Mouse (Mus musculus) midbrain, embryonic 10.5 days (tissue): ENCODE data around the gene Efcc1. TPM values are rescaled to one million over a fixed set of nuclear protein-coding genes. Genes with fewer than 3 reads are reported as not detected.

ENCODE experiments used
- DNase-seq: peaks from one replicate; pipeline ENCODE4 v3.0.0-alpha.2; 2017; ENCODE audit warnings: low spot score
- H3K27ac ChIP-seq: fragments of 300-500 bp; sonication (generic); replicated peaks from 2 replicates; pipeline ENCODE4 v1.5.1; 2016; ENCODE audit warnings: mild to moderate bottlenecking
- H3K27me3 ChIP-seq: fragments of 300-500 bp; sonication (generic); 2 replicates; pipeline ENCODE4 v1.6.1; 2016; ENCODE audit warnings: low read depth, mild to moderate bottlenecking; ENCODE audit not compliant: poor library complexity, severe bottlenecking
- H3K36me3 ChIP-seq: fragments of 300-500 bp; sonication (generic); 2 replicates; pipeline ENCODE4 v1.6.1; 2016; ENCODE audit warnings: mild to moderate bottlenecking, moderate library complexity
- H3K4me1 ChIP-seq: fragments of 300-500 bp; sonication (generic); 2 replicates; pipeline ENCODE4 v1.6.1; 2016
- H3K4me3 ChIP-seq: fragments of 300-500 bp; sonication (generic); 2 replicates; pipeline ENCODE4 v1.5.1; 2016; ENCODE audit warnings: mild to moderate bottlenecking, moderate library complexity
- H3K9me3 ChIP-seq: fragments of 300-500 bp; sonication (generic); replicated peaks from 2 replicates; pipeline ENCODE4 v1.6.1; 2016; ENCODE audit warnings: mild to moderate bottlenecking
- WGBS: fragments of 180-500 bp; shearing (Covaris S2); methylation state at CpG from one replicate; pipeline ENCODE4 v1.1.7; 2016; 5-methylcytosine and 5-hydroxymethylcytosine counted together
- polyA plus RNA-seq: library from polyadenylated mRNA; unstranded; fragments of >200 nt; fragmentation: Nextera tagmentation; extraction: Ambion mirVana; gene quantifications from 2 replicates; pipeline ENCODE4 v1.2.1, GENCODE M21; 2016

Efcc1 gene
- 5.4 and 7.2 TPM in 2 replicates for polyA plus RNA-seq

DNA sequence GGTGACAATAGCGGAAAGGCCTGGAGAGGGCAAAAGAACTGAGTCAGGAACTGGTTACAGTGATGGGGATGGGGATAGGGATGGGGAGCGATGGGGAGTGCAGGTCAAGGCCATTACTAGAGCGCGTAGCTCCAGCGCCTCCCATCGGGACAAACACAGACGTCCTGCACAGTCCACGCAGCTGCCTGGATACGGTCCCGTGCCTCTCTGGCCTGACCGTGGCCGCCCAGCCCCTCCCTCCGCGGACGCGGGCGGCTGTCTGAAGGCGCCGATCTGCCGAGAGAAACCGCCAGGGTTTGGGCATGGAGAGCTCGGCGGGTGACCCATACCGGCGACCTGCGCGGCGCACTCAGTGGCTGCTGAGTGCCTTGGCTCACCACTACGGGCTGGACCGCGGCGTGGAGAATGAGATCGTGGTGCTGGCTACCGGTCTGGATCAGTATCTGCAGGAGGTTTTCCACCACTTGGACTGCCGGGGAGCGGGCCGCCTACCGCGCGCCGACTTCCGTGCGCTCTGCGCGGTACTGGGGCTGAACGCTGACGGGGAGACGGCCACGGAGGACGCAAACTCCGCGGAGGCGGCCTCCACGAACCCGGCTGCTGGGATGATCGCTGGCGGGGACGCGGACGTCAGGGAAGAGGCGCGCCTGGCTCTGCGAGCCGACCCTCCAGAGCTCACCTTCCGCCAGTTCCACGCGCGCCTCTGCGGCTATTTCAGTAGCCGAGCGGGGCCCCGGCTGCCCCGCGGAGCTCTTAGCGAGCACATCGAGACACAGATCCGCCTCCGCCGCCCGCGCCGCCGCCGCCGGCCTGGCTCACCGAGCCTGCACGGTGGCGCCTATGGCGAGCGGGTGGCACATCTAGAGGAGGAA, at the start of gene Efcc1:
Gene Efcc1, plus strand, starts transcription at position 279 of the 872 bp plus-strand sequence.
- peak; percentile 79 for DNase-seq
- H3K4me1 ChIP-seq = peaks cover 57% of the 10 kb centered on the region
- peaks cover 84% of the 10 kb centered on the region for H3K27me3 ChIP-seq
- peaks cover 6% of the 10 kb centered on the region; the same call in 1 of the 2 replicates for H3K9me3 ChIP-seq
- H3K4me3 ChIP-seq = peak within 1 kb of the TSS; percentile 78
- peak within 1 kb of the TSS; percentile 89 for H3K27ac ChIP-seq
- WGBS = under 1% methylated on average over 90 of the region's 90 CpGs
- peaks cover 13% of the 10 kb centered on the region for H3K36me3 ChIP-seq

DNA sequence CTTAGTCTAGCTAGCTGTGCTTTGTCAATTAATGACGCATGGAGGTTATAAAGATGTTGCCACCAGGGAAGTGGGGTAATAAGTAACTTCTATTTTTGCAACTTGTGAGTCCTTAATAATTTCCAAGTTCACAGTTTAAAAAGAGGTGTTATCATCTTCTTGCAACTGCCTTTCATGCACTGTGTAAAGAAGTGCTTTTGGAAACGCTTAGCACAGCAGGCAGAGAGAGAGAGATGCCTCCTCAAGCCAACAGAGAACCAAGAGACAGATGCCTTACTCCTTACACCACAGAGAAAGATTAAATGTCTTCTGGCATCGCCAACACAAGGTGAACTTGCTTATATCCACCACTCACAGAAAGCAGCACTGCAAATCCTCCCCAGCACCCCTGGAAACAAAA, 34.7 kb upstream of the Efcc1 start:
- WGBS = 85% methylated on average over 3 of the region's 3 CpGs
- no peaks in the 10 kb centered on the region for H3K9me3 ChIP-seq
- H3K4me1 ChIP-seq = peaks cover 4% of the 10 kb centered on the region; the same call in 1 of the 2 replicates
- no peaks in the 10 kb centered on the region for H3K27me3 ChIP-seq
- H3K36me3 ChIP-seq = no peaks in the 10 kb centered on the region
- no peak for DNase-seq
- no peak overlapping the region for H3K27ac ChIP-seq
- H3K4me3 ChIP-seq = no peak overlapping the region

DNA sequence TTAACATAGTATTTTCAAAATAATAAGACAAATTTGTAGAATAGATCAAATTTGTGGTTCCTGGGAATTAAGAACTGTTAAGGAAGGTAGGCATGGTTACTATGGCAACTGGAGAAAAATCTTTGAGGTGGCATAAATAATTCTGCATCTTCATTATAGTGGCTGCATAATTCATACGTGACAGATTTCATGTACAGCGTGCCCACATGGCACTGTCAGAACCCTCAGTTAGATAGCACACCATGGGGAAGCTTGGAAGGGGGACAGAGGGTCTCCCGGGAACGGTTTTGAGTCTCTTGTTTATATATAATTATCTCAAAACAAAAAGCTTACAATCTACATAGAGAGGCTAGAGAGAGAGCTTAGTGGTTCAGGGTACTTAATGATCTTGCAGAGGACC, 34.1 kb upstream of the Efcc1 start:
- Histone ChIP-seq H3K27ac (no peak overlapping the region), H3K27me3 (no peaks in the 10 kb centered on the region), H3K9me3 (no peaks in the 10 kb centered on the region), H3K4me3 (no peak overlapping the region), H3K4me1 (peaks cover 4% of the 10 kb centered on the region; the same call in 1 of the 2 replicates), H3K36me3 (no peaks in the 10 kb centered on the region)
- no peak for DNase-seq
- WGBS = 93% methylated on average over 4 of the region's 4 CpGs

DNA sequence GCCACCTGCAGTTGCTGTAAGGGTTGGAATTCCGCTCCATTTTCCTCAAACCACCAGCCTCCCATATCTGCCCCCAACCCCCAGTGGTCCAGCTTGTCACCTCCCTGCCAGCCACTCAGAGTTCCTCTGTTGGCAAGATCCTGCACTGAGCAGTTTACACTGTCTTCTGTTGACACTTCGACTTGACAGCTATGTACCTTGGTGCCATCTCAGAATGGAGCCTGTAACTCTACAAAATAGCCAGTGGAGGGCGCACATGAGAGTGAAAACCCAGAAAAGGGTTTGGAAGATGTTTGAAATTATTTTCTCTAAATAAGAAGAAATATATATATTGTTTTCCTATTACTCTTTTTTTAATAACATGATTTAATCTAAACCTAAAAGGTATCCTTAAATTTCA, 24.4 kb upstream of the Efcc1 start:
- DNase-seq = no peak
- Histone ChIP-seq H3K36me3 (no peaks in the 10 kb centered on the region), H3K9me3 (no peaks in the 10 kb centered on the region), H3K4me1 (no peaks in the 10 kb centered on the region), H3K27me3 (no peaks in the 10 kb centered on the region), H3K27ac (no peak overlapping the region), H3K4me3 (no peak overlapping the region)
- 45% methylated on average over 3 of the region's 3 CpGs for WGBS

DNA sequence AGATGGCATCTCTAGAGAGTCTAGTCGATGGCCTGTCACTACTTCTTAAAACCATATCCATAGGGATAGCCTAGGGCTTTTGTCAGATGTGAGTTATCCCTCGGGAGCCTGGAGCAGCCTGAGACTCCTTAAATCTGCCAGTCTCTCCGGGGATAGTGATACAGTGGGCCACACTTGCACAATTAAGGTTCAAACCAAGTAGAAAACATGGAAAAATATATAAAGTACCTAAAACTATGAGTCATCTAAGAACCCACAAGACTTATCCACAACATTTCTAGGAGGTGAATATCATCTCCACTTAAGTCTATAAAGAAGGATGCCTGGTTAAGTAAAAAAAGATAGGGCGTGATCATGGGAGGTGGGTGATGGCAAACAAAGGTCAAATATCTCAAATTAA, 18.4 kb upstream of the Efcc1 start:
- no peaks in the 10 kb centered on the region for H3K36me3 ChIP-seq
- no peak overlapping the region for H3K4me3 ChIP-seq
- H3K9me3 ChIP-seq = no peaks in the 10 kb centered on the region
- 88% methylated on average over 4 of the region's 4 CpGs for WGBS
- no peak for DNase-seq
- H3K4me1 ChIP-seq = no peaks in the 10 kb centered on the region
- no peak overlapping the region for H3K27ac ChIP-seq
- 0 out of 2 replicates have a peak, but pooled peaks cover 8% of the 10 kb centered on the region for H3K27me3 ChIP-seq

DNA sequence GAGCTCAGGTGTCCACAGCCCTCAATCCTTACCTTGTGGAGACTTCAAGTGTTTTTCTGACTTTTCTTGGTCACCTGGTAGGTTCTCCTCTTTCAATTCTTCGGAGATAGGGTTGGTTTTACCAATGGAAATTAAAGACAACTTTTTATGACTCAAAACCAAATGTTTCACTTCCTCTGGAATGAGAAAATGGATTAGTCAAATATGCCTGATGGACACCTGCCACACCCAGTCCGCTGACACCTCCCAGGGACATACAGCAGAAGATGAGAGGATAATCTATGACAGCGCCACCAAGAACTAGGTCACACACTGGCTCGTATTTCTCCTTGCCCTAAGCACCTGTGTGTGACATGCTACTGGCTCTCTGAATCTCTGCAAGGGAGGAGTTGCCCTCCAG, 16.6 kb upstream of the Efcc1 start:
- WGBS = 85% methylated on average over 4 of the region's 4 CpGs
- Histone ChIP-seq H3K4me1 (no peaks in the 10 kb centered on the region), H3K9me3 (no peaks in the 10 kb centered on the region), H3K4me3 (no peak overlapping the region), H3K27me3 (0 out of 2 replicates have a peak, but pooled peaks cover 8% of the 10 kb centered on the region), H3K27ac (no peak overlapping the region), H3K36me3 (no peaks in the 10 kb centered on the region)
- DNase-seq = no peak

DNA sequence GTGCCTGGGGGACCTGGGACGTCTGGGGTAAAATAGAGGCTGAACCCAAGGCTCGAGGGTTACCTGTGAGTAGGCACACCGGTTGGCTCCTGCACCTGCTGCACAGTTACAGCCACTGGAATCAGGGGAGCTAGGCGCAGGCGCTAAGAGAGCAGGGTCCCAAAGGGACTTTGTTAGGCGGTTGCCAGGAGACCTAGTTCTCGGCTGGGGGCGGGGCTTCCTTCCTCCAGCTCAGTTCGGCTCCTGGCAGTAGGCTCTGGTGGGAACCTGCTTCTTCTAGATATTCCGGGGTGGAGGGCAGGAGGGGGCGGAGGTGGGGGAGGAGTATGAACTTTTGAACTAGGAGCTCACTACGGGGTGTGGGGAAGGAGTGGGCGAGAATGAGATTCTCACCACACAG, 8.0 kb upstream of the Efcc1 start:
- WGBS = 5% methylated on average over 13 of the region's 13 CpGs
- Histone ChIP-seq H3K4me1 (peaks cover 39% of the 10 kb centered on the region), H3K4me3 (0 out of 2 replicates have a peak overlapping the region, but pooled peaks have one; percentile 18), H3K36me3 (no peaks in the 10 kb centered on the region), H3K9me3 (no peaks in the 10 kb centered on the region), H3K27me3 (peaks cover 13% of the 10 kb centered on the region), H3K27ac (peak overlapping the region; percentile 71)
- DNase-seq = peak; percentile 76

- no peak overlapping the region for H3K4me3 ChIP-seq
- 75% methylated on average over 7 of the region's 7 CpGs for WGBS
- H3K27me3 ChIP-seq = peaks cover 40% of the 10 kb centered on the region
- no peak for DNase-seq
- H3K9me3 ChIP-seq = no peaks in the 10 kb centered on the region
- H3K36me3 ChIP-seq = no peaks in the 10 kb centered on the region
- H3K4me1 ChIP-seq = peaks cover 48% of the 10 kb centered on the region
- H3K27ac ChIP-seq = peak overlapping the region; percentile 67; the same call in 1 of the 2 replicates
Measured at GRCm38 (mm10) chr6:87725267-87725912, 5.3 kb upstream of the Efcc1 start.

DNA sequence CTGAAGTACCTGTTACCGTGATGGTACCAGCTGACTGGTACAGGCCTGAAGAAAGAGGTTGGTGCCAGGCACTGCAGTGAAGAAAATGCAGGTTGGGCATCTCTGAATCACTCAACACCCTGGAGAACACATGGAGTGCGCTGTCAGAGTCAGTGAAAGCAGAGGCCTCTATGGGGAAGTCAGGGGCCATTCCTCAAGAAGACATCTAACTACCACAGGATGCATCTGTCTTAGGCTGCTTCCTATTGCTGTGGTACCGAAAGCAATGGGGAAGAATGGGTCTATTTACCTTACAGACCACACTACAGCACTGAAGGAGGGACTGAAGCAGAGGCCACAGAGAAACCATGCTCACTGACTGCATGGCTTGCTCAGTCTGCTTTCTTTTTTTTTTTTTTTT, 2.6 kb upstream of the Efcc1 start:
- no peaks in the 10 kb centered on the region for H3K9me3 ChIP-seq
- H3K4me1 ChIP-seq = peaks cover 62% of the 10 kb centered on the region
- no peak overlapping the region for H3K4me3 ChIP-seq
- H3K27ac ChIP-seq = no peak overlapping the region
- no peaks in the 10 kb centered on the region for H3K36me3 ChIP-seq
- H3K27me3 ChIP-seq = peaks cover 57% of the 10 kb centered on the region
- WGBS = 74% methylated on average over 3 of the region's 3 CpGs
- DNase-seq = no peak

GRCm38 (mm10) chr6:87730141-87730540, 528 bp upstream of the Efcc1 start:
- peaks cover 7% of the 10 kb centered on the region for H3K36me3 ChIP-seq
- peak overlapping the region; percentile 89 for H3K27ac ChIP-seq
- H3K4me3 ChIP-seq = peak overlapping the region; percentile 78
- DNase-seq = no peak
- 12% methylated on average over 13 of the region's 13 CpGs for WGBS
- H3K9me3 ChIP-seq = peaks cover 6% of the 10 kb centered on the region; the same call in 1 of the 2 replicates
- H3K27me3 ChIP-seq = peaks cover 77% of the 10 kb centered on the region
- H3K4me1 ChIP-seq = peaks cover 64% of the 10 kb centered on the region

DNA sequence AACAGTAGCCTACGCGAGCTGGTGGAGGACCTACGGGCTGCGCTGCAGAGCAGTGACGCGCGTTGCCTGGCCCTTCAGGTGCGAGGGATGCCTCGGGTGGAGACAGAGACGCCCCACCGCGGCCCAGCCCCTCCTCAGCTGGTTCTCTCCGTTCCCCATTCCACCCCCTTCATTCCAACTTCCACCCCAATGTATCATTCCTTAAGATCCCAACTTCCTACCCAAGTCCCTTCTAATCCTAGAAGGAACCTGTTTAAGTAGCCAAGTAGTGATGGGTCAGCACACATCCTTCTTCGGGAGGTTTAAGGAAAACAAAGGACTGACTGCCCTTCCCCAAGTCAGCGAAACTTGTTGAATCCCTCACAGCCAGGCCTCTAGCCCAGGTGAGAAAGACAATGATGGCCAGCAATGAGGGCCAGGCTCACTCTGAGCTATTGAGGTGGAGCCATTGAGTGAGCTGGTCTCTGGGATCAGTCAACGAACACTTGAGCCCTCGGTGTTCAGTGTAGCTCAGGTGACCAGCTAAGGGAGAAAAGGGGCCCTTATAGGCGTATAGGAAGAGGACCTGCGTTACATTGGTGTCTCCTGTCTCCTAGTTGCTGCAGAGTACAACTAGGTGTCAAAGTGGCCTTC, 910 bp downstream of the Efcc1 start:
- 2% methylated on average over 18 of the region's 19 CpGs for WGBS
- Histone ChIP-seq H3K4me3 (peak overlapping the region; percentile 78), H3K4me1 (peaks cover 50% of the 10 kb centered on the region), H3K9me3 (peaks cover 6% of the 10 kb centered on the region; the same call in 1 of the 2 replicates), H3K27ac (peak overlapping the region; percentile 89), H3K27me3 (peaks cover 92% of the 10 kb centered on the region), H3K36me3 (peaks cover 16% of the 10 kb centered on the region)
- peak; percentile 32 for DNase-seq

DNA sequence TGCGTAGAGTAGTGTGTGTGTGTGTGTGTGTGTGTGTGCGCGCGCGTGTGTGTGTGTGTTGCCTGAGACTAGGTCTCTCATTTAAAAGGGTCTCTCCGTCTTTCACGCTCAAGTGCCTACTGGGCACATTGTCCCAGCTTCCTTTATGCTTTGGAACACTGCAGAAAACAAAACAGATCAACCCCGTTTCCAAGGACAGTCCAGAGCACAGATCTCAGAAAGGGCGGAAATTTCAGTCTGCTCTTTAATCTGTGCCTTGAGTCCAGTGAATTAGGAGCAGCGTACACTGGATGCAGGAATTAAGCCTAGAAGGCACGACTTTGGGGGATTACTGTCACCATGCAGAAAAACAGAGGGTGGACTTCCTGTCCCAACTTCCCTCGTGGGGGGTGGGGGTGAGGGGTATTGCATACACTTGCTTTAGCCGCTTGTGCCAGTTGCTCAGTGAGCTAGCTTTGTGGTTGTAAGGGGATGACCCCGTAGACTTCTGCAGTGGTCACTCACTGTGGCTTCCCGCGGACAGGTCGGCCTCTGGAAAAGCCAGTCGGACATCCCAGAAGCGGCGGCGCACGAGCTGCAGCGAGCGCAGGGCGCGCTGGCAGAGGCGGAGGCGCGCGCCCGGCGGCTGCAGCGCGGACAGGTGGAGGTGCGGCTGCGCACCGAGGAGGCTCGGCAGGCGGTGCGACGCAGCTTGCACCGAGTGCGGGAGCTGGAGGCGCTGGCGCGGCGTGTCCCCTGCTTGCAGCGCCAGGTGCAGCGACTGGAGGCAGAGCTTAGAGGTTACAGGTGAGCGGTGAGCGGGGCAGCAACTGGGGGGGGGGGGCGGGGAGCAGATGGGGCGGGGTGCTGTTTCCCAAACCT, 1.7 kb downstream of the Efcc1 start:
- Histone ChIP-seq H3K36me3 (peaks cover 16% of the 10 kb centered on the region), H3K9me3 (peaks cover 6% of the 10 kb centered on the region; the same call in 1 of the 2 replicates), H3K27me3 (peaks cover 100% of the 10 kb centered on the region), H3K4me1 (peaks cover 55% of the 10 kb centered on the region), H3K27ac (peak overlapping the region; percentile 89), H3K4me3 (peak overlapping the region; percentile 78)
- 1% methylated on average over 53 of the region's 53 CpGs for whole genome bisulfite sequencing
- peak; percentile 52 for DNase-seq
